Mouse (Mus musculus) heart, adult 2 months (tissue): ENCODE results near the gene Map2k2.

Experiments
- CTCF ChIP-seq: fragments of 200-600 bp; IDR thresholded peaks from 2 replicates; pipeline ENCODE4 v1.8.1; 2022; ENCODE audit warnings: antibody characterized with exemption, mild to moderate bottlenecking, moderate library complexity
- POLR2A ChIP-seq: fragments of 200-500 bp; IDR thresholded peaks from 2 replicates; pipeline ENCODE4 v1.6.1; 2011; ENCODE audit warnings: mild to moderate bottlenecking, low read depth, low read length, control low read depth; ENCODE audit not compliant: insufficient read depth

- TF ChIP-seq POLR2A (no peak), CTCF (no peak)
Measured at GRCm38 (mm10) chr10:81139529-81139846, 33.8 kb downstream of the Map2k2 start.
